Mouse (Mus musculus): ENCODE data around the gene Tmem274.
"Not testable (repeated sequence)": the region's sequence is repeated elsewhere in the genome, so short reads cannot be mapped to it uniquely, and the experiment has no call there.

Tmem274 gene

GRCm38 (mm10) chr4:149477078-149477477, at the start of gene Tmem274:
Tmem274 (plus strand) TSS chr4:149477378.
- no peak for DNase-seq (ENCODE audit: low spot score)

- DNase-seq (ENCODE audit: low spot score), result no peak
Measured at GRCm38 (mm10) chr4:149429592-149429991, 47.6 kb upstream of the Tmem274 start.

GRCm38 (mm10) chr4:149431887-149432286, 45.3 kb upstream of the Tmem274 start:
- not testable (repeated sequence) for DNase-seq (ENCODE audit: low spot score)

- peak; percentile 66 for DNase-seq (ENCODE audit: low spot score)
Measured at GRCm38 (mm10) chr4:149440576-149440975, 36.6 kb upstream of the Tmem274 start.

GRCm38 (mm10) chr4:149442436-149442835, 34.7 kb upstream of the Tmem274 start:
- no peak for DNase-seq (ENCODE audit: low spot score)

- no peak for DNase-seq (ENCODE audit: low spot score)
Measured at GRCm38 (mm10) chr4:149444465-149444864, 32.7 kb upstream of the Tmem274 start.

- peak; percentile 99 for DNase-seq (ENCODE audit: low spot score)
Measured at GRCm38 (mm10) chr4:149444964-149445701, 32.0 kb upstream of the Tmem274 start.

GRCm38 (mm10) chr4:149445868-149446267, 31.3 kb upstream of the Tmem274 start:
- DNase-seq (ENCODE audit: low spot score), result peak; percentile 85

GRCm38 (mm10) chr4:149446309-149446708, 30.9 kb upstream of the Tmem274 start:
- DNase-seq (ENCODE audit: low spot score), result no peak

GRCm38 (mm10) chr4:149450636-149451035, 26.5 kb upstream of the Tmem274 start:
- DNase-seq (ENCODE audit: low spot score), result no peak

GRCm38 (mm10) chr4:149453656-149454055, 23.5 kb upstream of the Tmem274 start:
- DNase-seq (ENCODE audit: low spot score), result peak; percentile 34

- DNase-seq (ENCODE audit: low spot score), result no peak
Measured at GRCm38 (mm10) chr4:149454263-149454662, 22.9 kb upstream of the Tmem274 start.

- DNase-seq (ENCODE audit: low spot score), result no peak
Measured at GRCm38 (mm10) chr4:149454879-149455278, 22.3 kb upstream of the Tmem274 start, which contains the start of gene Rbp7. Rbp7 (minus strand) TSS chr4:149454978.

GRCm38 (mm10) chr4:149457163-149457562, 20.0 kb upstream of the Tmem274 start:
- not testable (repeated sequence) for DNase-seq (ENCODE audit: low spot score)

- no peak for DNase-seq (ENCODE audit: low spot score)
Measured at GRCm38 (mm10) chr4:149457831-149458430, 19.2 kb upstream of the Tmem274 start.

- DNase-seq (ENCODE audit: low spot score), result no peak
Measured at GRCm38 (mm10) chr4:149458526-149458925, 18.7 kb upstream of the Tmem274 start.

GRCm38 (mm10) chr4:149459425-149459824, 17.8 kb upstream of the Tmem274 start:
- no peak for DNase-seq (ENCODE audit: low spot score)

GRCm38 (mm10) chr4:149460475-149460874, 16.7 kb upstream of the Tmem274 start:
- not testable (repeated sequence) for DNase-seq (ENCODE audit: low spot score)

GRCm38 (mm10) chr4:149461579-149462304, 15.4 kb upstream of the Tmem274 start:
- peak; percentile 42 for DNase-seq (ENCODE audit: low spot score)

GRCm38 (mm10) chr4:149462305-149462971, 14.7 kb upstream of the Tmem274 start:
- DNase-seq (ENCODE audit: low spot score), result no peak

GRCm38 (mm10) chr4:149463435-149463950, 13.7 kb upstream of the Tmem274 start:
- DNase-seq (ENCODE audit: low spot score), result no peak

- no peak for DNase-seq (ENCODE audit: low spot score)
Measured at GRCm38 (mm10) chr4:149469557-149469956, 7.6 kb upstream of the Tmem274 start.

All from retina, embryonic 14.5 days (tissue).